Mouse (Mus musculus) hindbrain, embryonic 16.5 days (tissue): ENCODE results near the gene Glrx. TPM values are rescaled to one million over a fixed set of nuclear protein-coding genes. Genes with fewer than 3 reads are reported as not detected.

Experiments
- ATAC-seq: fragments of 200-750 bp; cut with Nextera tagmentation; 2 replicates; pipeline ENCODE4 v1.8.0; 2017; ENCODE audit warnings: moderate TSS enrichment, moderate library complexity
- H3K27ac ChIP-seq: fragments of 300-500 bp; sonication (generic); 2 replicates; pipeline ENCODE4 v1.5.1; 2014; ENCODE audit warnings: low read depth, mild to moderate bottlenecking, control low read depth, low read length, moderate library complexity
- H3K27me3 ChIP-seq: fragments of 300-500 bp; sonication (generic); replicated peaks from 2 replicates; pipeline ENCODE4 v1.6.1; 2014; ENCODE audit warnings: low read length; ENCODE audit not compliant: control insufficient read depth, insufficient read depth
- H3K36me3 ChIP-seq: fragments of 300-500 bp; sonication (generic); 2 replicates; pipeline ENCODE4 v1.6.1; 2014; ENCODE audit warnings: mild to moderate bottlenecking, low read length, moderate library complexity, mixed read lengths; ENCODE audit not compliant: control insufficient read depth, insufficient read depth
- H3K4me1 ChIP-seq: fragments of 300-500 bp; sonication (generic); 2 replicates; pipeline ENCODE4 v1.6.1; 2014; ENCODE audit warnings: low read depth, low read length; ENCODE audit not compliant: control insufficient read depth, insufficient read depth
- H3K4me2 ChIP-seq: fragments of 300-500 bp; sonication (generic); 2 replicates; pipeline ENCODE4 v1.6.1; 2014; ENCODE audit warnings: mild to moderate bottlenecking, low read length, control low read depth, moderate library complexity
- H3K4me3 ChIP-seq: fragments of 300-500 bp; sonication (generic); 2 replicates; pipeline ENCODE4 v1.5.1; 2014; ENCODE audit warnings: mild to moderate bottlenecking, low read length, control low read depth, moderate library complexity
- H3K9ac ChIP-seq: fragments of 300-500 bp; sonication (generic); 2 replicates; pipeline ENCODE4 v1.6.1; 2014; ENCODE audit warnings: low read depth, mild to moderate bottlenecking, control low read depth, low read length, moderate library complexity
- H3K9me3 ChIP-seq: fragments of 300-500 bp; sonication (generic); 2 replicates; pipeline ENCODE4 v1.6.1; 2014; ENCODE audit warnings: mild to moderate bottlenecking, low read length, moderate library complexity; ENCODE audit not compliant: control insufficient read depth
- WGBS: fragments of 180-500 bp; shearing (Covaris S2); extraction: QIAGEN DNeasy Blood & Tissue Kit; methylation state at CpG from one replicate; pipeline ENCODE4 v1.1.7; 2014; 5-methylcytosine and 5-hydroxymethylcytosine counted together
- polyA plus RNA-seq: library from polyadenylated mRNA; unstranded; fragments of >200 nt; fragmentation: Nextera tagmentation; extraction: Ambion mirVana; gene quantifications from 2 replicates; pipeline ENCODE4 v1.2.1, GENCODE M21; 2015

Glrx gene
- polyA plus RNA-seq, 1 experiment from 2014 or later: 91.4 TPM

DNA sequence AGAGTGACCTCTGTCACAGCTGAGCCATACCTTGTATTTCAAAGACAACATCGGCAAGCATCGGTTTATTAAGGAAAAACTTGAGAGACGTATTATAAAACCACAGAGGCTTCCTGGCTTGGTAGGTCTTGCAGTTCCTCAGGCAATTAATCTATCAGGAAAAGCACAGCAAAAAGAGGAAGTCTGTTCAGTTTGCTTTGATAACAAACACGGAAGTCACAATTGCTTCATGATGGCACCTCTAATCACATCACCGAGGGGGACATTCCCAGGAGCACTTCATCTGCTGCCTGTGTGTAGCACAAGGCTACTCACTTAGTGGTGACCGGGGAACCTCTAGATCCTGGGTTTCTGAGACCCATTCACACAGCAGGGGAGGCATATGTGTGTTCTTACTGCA is 53.2 kb downstream of the Glrx start:
- 83% methylated on average over 6 of the region's 6 CpGs for WGBS
- H3K27me3 ChIP-seq: no peaks in the 10 kb centered on the region
- H3K36me3 ChIP-seq: peaks cover 2% of the 10 kb centered on the region; the same call in 1 of the 2 replicates
- no peak overlapping the region for H3K4me2 ChIP-seq
- H3K27ac ChIP-seq: no peak overlapping the region
- H3K9ac ChIP-seq: no peak overlapping the region
- H3K4me1 ChIP-seq: no peaks in the 10 kb centered on the region
- H3K4me3 ChIP-seq: no peak overlapping the region
- ATAC-seq: no peak
- no peaks in the 10 kb centered on the region for H3K9me3 ChIP-seq

Other genes with a start within 250 kb of the Glrx start
- 1.8 and 2.2 TPM in 2 replicates for gene Ell2, start 133.1 kb upstream of the Glrx start, polyA plus RNA-seq
- 14.9 and 18.8 TPM in 2 replicates for gene Rhobtb3, start 104.1 kb downstream of the Glrx start, polyA plus RNA-seq
- 2.2 and 2.3 TPM in 2 replicates for gene Spata9, start 127.3 kb downstream of the Glrx start, polyA plus RNA-seq
- gene Rfesd, start 178.9 kb downstream of the Glrx start, polyA plus RNA-seq: 16.1 and 19.9 TPM in 2 replicates
- 4.2 and 5.2 TPM in 2 replicates for gene Gpr150, start 217.1 kb downstream of the Glrx start, polyA plus RNA-seq